Mouse (Mus musculus): Measurements from ENCODE around the gene Hfe.

- no peak for TF ChIP-seq CTCF (conservative IDR thresholded peaks at IDR 0.05; ENCODE audit: low read length)
- no peak for TF ChIP-seq NANOG (IDR thresholded peaks at IDR 0.05; ENCODE audit: borderline replicate concordance, low read length)
These were observed 21.7 kb downstream of the Hfe start for GRCm38 (mm10) chr13:23688956-23689355.
